8 mouse cellular contexts compared by ENCODE assay signal in genomic region chr9:114648472-114648871, GRCm38 (mm10). TPM values are rescaled to one million over a fixed set of nuclear protein-coding genes. Genes with fewer than 3 reads are reported as not detected.
A peak's percentile ranks its signal among the peaks of the same experiment; 100 is the strongest.
DNase-seq lines count a peak whose midpoint lies in the region; ATAC-seq and TF ChIP-seq lines count a peak whose summit lies in the region.
"Not testable (repeated sequence)": the region's sequence is repeated elsewhere in the genome, so short reads cannot be mapped to it uniquely, and the experiment has no call there.

No protein-coding gene starts in this region.

- H3K36me3 ChIP-seq in heart, postnatal 0 days (replicated peaks; ENCODE audit: control insufficient read depth, insufficient read depth, low read length); megakaryocyte, embryonic 14.5 days (replicated peaks; ENCODE audit: low read length); small intestine, adult 2 months (ENCODE audit: control insufficient read depth, insufficient read depth, low read length): not testable (repeated sequence)

- WGBS in heart, postnatal 0 days, result 51% methylated on average over 8 of the region's 9 CpGs
- 35% methylated on average over 9 of the region's 9 CpGs for WGBS in small intestine, adult 2 months

- not testable (repeated sequence) for H3K4me2 ChIP-seq in heart, postnatal 0 days (ENCODE audit: low read depth, low read length)

- H3K4me3 ChIP-seq in heart, postnatal 0 days (ENCODE audit: low read depth, low read length); layer of hippocampus, adult 2 months; small intestine, adult 2 months (ENCODE audit: low read depth, low read length): not testable (repeated sequence)
- H3K4me3 ChIP-seq in megakaryocyte, embryonic 14.5 days (replicated peaks), result peak overlapping the region; percentile 62

- not testable (repeated sequence) for TF ChIP-seq EP300 in heart, postnatal 0 days (IDR thresholded peaks at IDR 0.05; ENCODE audit: low read depth)

- ATAC-seq in heart, postnatal 0 days (ENCODE audit: insufficient read depth, low read depth), result not testable (repeated sequence)

- H3K9ac ChIP-seq in heart, postnatal 0 days (replicated peaks; ENCODE audit: low read depth, low read length), result not testable (repeated sequence)

- H3K4me1 ChIP-seq in heart, postnatal 0 days (ENCODE audit: control insufficient read depth, insufficient read depth); small intestine, adult 2 months (ENCODE audit: control insufficient read depth, insufficient read depth, insufficient read length, low read length): not testable (repeated sequence)
- peaks cover 20% of the 10 kb centered on the region for H3K4me1 ChIP-seq in megakaryocyte, embryonic 14.5 days

- not testable (repeated sequence) for H3K9me3 ChIP-seq in heart, postnatal 0 days (replicated peaks; ENCODE audit: control insufficient read depth, low read length)
- H3K9me3 ChIP-seq in megakaryocyte, embryonic 14.5 days, result peaks cover 10% of the 10 kb centered on the region

- peak; percentile 69 for TF ChIP-seq CTCF in heart, postnatal 0 days (IDR thresholded peaks at IDR 0.05; ENCODE audit: low read depth)
- TF ChIP-seq CTCF in layer of hippocampus, adult 2 months (conservative IDR thresholded peaks at IDR 0.05), result peak; percentile 78
- TF ChIP-seq CTCF in small intestine, adult 2 months (IDR thresholded peaks at IDR 0.05; ENCODE audit: extremely low read depth, insufficient read length, insufficient replicate concordance, low read depth, low read length), result 0 out of 2 replicates have a peak, but pooled peaks have one; percentile 8

- not testable (repeated sequence) for H3K27me3 ChIP-seq in heart, postnatal 0 days (ENCODE audit: control insufficient read depth, insufficient read depth, low read length); small intestine, adult 2 months (ENCODE audit: control insufficient read depth, insufficient read depth, low read length)
- H3K27me3 ChIP-seq in megakaryocyte, embryonic 14.5 days (replicated peaks), result peaks cover 18% of the 10 kb centered on the region

- not testable (repeated sequence) for H3K27ac ChIP-seq in heart, postnatal 0 days (ENCODE audit: low read depth); layer of hippocampus, adult 2 months; small intestine, adult 2 months (ENCODE audit: insufficient read depth, low read depth, low read length)

- DNase-seq in 416B (ENCODE audit: low read depth) (peak; percentile 74), MEL-GATA-1-ER (ENCODE audit: extremely low read depth, low read depth) (peak; percentile 27)
- DNase-seq in c-Kit-negative CD71-positive TER-119-positive erythroid progenitor cells, embryonic 14.5 days (ENCODE audit: low read depth, low spot score), result peak; percentile 17
- DNase-seq in embryo, embryonic 9.5 days (ENCODE audit: extremely low spot score), result peak; percentile 27
- DNase-seq in heart, postnatal 0 days (ENCODE audit: low spot score), result peak; percentile 54
- not testable (repeated sequence) for DNase-seq in layer of hippocampus, adult 2 months (ENCODE audit: low spot score in 2 of 2)

- not testable (repeated sequence) for TF ChIP-seq POLR2A in small intestine, adult 2 months (IDR thresholded peaks at IDR 0.05; ENCODE audit: low read depth, low read length)

RNA-seq across cellular contexts. Expression of gene Cnot10, which starts 8.5 kb away (rescaled TPM):
- 19.7 and 35.6 TPM in 2 replicates for total RNA-seq in heart, postnatal 0 days (2014; rRNA removed; ENCODE audit: low replicate concordance)
- polyA plus RNA-seq in heart, postnatal 0 days (2015; fragmentation: Nextera tagmentation; extraction: Ambion mirVana), result 24.3 and 25.7 TPM in 2 replicates
- 10 to 100 TPM; 51.4 to 56.1 TPM for total RNA-seq in layer of hippocampus, adult 2 months (2021)
- polyA plus RNA-seq in megakaryocyte, embryonic 14.5 days (2012; ENCODE audit: insufficient read depth, low replicate concordance), result 7.8 and 9.6 TPM in 2 replicates
- 7.8 and 17.0 TPM in 2 replicates for polyA plus RNA-seq in small intestine, adult 2 months (2012; rRNA removed)

RNA-seq across cellular contexts. Expression of gene Dync1li1, which starts 40.1 kb away (rescaled TPM):
- 76.0 and 84.0 TPM in 2 replicates for total RNA-seq in heart, postnatal 0 days (2014; rRNA removed; ENCODE audit: low replicate concordance)
- polyA plus RNA-seq in heart, postnatal 0 days (2015; fragmentation: Nextera tagmentation; extraction: Ambion mirVana), result 70.5 and 75.2 TPM in 2 replicates
- 10 to 100 TPM; 96.5 to 97.1 TPM for total RNA-seq in layer of hippocampus, adult 2 months (2021)
- 12.7 and 15.1 TPM in 2 replicates for polyA plus RNA-seq in megakaryocyte, embryonic 14.5 days (2012; ENCODE audit: insufficient read depth, low replicate concordance)
- 9.9 and 18.7 TPM in 2 replicates for polyA plus RNA-seq in small intestine, adult 2 months (2012; rRNA removed)

Comparison
In these comparisons a context has a peak if more than half of its experiments do, and no peak if none do; other contexts are left out.
1. CTCF ChIP-seq: peak in every context shown above with its lines; median percentile 78 in layer of hippocampus, adult 2 months; 69 in heart, postnatal 0 days; 8 in small intestine, adult 2 months.